Mouse (Mus musculus): ENCODE data around the gene Gldc. TPM values are rescaled to one million over a fixed set of nuclear protein-coding genes. Genes with fewer than 3 reads are reported as not detected.

The Gldc gene
- polyA plus RNA-seq, 1 experiment from 2014 or later: 18.8 TPM

Other genes with a start within 250 kb of the Gldc start
- not detected in 2 replicates for gene Trpd52l3, start 171.6 kb downstream of the Gldc start, polyA plus RNA-seq (2015; fragmentation: Nextera tagmentation; extraction: Ambion mirVana)
- gene Uhrf2, start 144.9 kb downstream of the Gldc start, polyA plus RNA-seq (2015; fragmentation: Nextera tagmentation; extraction: Ambion mirVana): 30.5 and 31.3 TPM in 2 replicates
- 0.71 and 0.73 TPM in 2 replicates for gene Mbl2, start 57.5 kb upstream of the Gldc start, polyA plus RNA-seq (2015; fragmentation: Nextera tagmentation; extraction: Ambion mirVana)